Mouse (Mus musculus): ENCODE measurements around the gene Gpr162.

GRCm38 (mm10) chr6:124811403-124811665 lies 52.4 kb downstream of the Gpr162 start:
- TF ChIP-seq CTCF (IDR thresholded peaks at IDR 0.05; ENCODE audit: control insufficient read depth, insufficient read depth, insufficient replicate concordance, low read depth, low read length) (no peak), POLR2A (IDR thresholded peaks at IDR 0.05; ENCODE audit: control insufficient read depth, low read depth, low read length) (no peak)

All from testis, adult 2 months (tissue).